Mouse (Mus musculus) megakaryocyte, embryonic 14.5 days (primary cell): ENCODE measurements around the gene Ccr2.

Experiments
- FLI1 ChIP-seq: IDR thresholded peaks from 2 replicates; pipeline ENCODE4 v1.6.1; 2012; ENCODE audit warnings: low read length, inconsistent platforms, mixed read lengths
- GATA1 ChIP-seq: IDR thresholded peaks from 3 replicates; pipeline ENCODE4 v1.6.1; 2012; ENCODE audit warnings: mixed read lengths, low read length, inconsistent platforms, borderline replicate concordance

DNA sequence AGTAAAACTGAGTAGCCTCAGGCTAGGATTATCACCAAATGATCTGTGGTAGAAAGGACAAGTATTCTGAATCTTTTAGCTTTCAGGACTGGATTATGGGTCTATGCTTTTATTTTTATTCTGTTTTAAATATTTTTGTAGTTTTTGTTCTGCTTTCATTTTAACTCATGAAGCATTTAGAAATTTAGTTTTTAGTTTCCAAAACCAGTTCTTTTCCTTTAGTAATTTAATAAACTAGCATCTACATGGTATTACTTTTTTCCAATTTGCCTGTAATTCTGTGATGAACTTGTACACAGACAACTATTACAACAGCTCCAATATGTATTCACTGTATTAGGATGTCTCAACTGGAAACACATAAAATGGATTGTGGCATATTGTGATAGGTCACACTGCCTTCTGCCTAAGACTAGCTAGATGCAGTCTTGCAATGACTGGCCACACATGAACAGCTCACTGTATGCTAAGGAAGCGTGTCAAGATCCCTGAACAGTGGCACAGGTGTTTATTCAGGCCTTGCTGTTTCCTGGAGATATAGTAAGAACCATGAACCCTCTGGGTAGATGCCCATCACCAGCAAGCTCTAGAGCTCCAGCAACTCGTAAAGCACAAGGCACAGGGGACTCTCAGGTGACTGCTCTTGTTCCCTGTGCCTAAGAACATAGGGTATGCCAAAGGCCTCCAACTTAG, 41.9 kb upstream of the Ccr2 start:
- TF ChIP-seq GATA1, result no peak
- TF ChIP-seq FLI1, result no peak
